Mouse (Mus musculus) cerebellum, adult 9-10 months (tissue): Measurements from ENCODE around the gene Arl2.
"Not testable (repeated sequence)": the region's sequence is repeated elsewhere in the genome, so short reads cannot be mapped to it uniquely, and the experiment has no call there.

Experiments used
- DNase-seq: peaks from one replicate; pipeline ENCODE4 v3.0.0; 2022

Arl2 gene

DNA sequence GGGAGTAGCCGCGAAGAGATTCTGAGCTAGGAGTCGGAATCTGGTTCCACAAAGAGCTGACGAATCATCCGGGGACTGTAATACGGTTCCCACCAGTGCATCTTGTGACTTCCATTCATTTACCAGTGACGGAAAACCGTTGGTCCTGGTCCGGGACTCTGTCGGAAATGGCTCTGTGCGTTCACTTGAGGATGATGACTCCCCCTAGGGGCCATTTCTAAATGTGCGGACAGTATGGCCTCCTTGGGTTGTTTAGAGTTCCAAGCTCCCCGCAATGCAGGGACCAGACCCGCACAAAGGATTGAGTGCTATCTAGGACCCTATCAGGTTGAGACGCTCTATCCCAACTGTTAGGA is at the start of gene Arl2:
Arl2 (minus strand) TSS at position 155 of the 356 bp plus-strand sequence.
- DNase-seq = peak; percentile 93

DNA sequence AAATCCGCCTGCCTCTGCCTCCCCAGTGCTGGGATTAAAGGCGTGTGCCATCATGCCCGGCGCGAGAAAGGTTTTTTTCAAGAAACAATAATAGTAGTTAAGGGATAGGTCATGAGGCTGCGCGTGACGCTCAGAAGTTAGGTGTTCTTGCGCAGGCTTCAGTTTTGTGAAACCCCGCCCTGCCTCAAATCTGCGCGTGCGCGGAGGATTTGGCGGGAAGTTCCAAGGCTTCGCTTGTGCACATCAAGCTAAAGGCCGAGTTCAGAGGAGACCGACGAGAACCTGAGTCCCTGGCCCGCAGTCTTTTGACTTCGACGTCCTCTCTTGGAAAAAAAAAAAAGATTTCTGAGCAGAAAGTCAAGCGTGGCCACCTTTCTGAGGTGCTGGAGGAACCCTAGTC is 42.8 kb upstream of the Arl2 start, which contains the start of gene Majin:
Majin (plus strand) TSS at position 258 of the 400 bp plus-strand sequence.
- DNase-seq = no peak

DNA sequence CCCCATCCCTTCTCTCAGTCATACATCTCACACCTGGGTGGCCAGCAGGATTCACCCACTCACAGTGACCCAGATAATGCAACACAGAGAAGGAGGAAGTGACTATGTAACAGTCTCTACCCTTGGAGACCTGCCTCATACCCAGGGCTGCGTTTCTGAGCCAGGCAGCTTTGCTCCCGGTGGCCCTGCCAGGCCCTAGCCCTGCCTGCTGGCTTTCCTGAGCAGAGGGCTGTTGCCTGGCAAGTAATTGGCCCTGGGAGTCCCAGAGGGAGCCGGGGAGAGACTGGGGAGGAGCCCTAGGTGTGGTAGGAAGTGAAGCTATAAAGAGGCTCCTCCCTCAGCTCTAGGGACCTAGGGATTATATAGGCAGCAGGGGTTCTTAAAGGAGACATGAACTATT is 41.2 kb upstream of the Arl2 start:
- DNase-seq = peak; percentile 67

DNA sequence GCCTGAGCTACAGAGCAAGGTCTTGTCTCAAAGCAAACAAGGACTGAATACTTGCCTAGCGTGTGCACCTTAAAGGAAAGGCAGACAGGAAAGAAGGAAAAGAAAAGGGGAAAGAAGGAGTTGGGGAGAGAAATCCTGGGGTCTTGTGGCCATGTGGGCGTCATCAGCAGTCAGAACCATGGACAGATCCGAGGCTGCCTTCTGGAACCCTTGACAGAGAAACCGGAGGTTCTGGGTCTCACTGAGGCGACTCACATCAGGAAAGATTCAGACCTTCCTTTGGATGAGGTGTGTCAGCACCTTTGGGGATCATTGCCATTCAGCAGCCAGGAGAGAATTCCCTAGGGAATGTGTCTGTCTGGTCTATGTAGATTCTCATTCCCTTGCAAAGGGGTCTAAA is 40.3 kb upstream of the Arl2 start:
- DNase-seq = no peak

DNA sequence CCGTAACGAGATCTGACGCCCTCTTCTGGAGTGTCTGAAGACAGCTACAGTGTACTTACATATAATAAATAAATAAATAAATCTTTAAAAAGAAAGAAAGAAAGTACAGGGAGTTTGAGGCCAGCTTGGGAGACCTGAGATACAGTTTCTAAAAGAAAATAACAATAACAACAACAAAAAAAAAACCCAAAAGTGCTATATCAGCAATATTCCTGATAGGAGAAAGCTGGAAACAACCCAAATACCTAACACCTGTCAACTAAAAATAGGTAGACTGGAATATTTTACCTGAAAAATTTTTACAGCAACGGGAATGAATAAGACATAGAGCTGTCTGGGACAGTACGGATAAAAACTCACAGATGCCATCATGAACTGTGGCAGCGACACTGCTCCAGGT is 37.4 kb upstream of the Arl2 start:
- no peak for DNase-seq

DNA sequence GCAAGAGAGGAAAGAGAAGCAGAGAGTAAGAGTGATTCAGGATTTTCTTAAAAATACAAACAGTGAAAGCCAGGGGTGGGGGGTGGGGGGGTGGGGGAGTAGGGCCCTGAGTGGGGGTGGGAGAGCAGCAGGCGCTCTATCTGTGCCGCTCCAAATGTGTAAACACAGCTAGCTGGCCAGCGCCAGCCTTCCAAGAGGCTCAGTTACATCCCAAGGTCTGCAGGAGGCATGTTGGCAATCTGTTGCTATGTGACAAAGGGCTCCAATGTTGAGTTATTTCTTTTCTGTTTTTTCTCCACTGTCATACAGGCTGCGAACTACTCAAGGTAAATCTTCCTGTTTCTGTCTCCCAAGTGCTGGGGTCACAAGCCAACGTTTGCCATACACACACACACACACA is 33.4 kb upstream of the Arl2 start:
- peak; percentile 30 for DNase-seq

DNA sequence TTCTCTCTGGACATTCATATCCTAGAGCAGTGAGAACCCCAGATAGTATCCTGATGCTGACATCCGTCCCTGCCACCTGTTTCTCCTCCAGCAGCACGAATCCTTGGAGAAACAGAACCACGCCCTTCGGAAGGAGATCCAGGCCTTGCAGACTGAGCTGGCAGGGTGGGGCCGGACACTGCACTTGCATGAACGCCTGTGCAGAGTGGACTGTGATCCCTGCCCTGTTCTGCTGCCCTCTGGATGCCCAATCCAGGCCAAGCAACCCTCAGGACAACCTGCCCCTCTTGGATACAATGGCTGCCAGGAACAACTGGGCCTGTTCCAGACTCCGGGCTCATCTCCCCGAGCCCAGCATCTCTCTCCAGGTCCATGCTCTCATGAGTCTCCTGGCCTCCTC is 29.9 kb upstream of the Arl2 start:
- DNase-seq = no peak

DNA sequence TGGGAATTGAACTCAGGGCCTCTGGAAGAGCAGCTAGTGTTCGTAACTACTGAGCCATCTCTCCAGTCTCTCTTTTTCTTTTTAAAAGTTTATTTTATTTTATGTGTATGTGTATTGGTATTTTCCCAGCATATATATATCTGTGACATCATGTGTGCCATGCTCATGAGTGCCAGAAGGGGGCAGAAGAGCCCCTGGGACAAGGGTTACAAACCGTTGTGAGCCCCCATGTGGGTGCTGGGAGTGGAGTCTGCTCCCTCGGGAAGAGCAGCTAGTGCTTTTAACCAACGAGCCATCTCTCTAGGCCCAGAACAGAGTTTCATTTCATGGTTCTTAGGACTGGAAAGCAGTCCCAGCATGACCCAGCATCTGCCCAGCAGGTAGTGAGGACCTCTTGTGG is 25.4 kb upstream of the Arl2 start:
- no peak for DNase-seq

DNA sequence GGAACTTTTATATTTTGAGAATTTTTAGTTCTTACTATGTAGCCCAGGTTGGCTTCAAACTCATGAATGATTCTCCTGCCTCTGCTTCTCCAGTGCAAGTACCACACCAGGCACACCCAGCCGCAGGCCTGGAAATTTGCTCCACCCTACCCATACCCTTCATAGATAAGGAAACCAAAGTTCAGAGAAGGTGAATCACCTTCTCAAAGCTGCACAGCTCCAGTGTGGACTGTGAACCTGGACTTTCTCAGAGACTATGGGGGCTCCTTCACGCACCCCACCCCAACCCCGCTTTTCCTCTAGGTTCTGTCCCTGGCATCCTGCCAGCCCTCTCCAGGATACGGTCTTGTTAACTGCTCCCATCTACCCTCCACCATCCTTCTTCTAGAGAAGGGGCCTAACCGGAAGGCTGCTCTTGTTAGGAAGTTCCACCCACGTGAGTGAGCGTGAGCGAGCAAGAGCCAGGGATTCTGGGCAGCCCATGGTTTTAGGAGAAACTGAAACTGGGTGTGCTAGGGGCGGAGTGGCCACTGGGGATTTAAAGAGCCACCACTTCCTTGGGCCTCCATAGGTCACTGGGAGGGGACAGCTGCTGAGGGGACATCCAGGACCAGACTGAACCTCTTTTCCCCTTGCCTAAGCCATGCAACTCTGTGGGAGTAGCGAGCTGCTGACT is 22.7 kb upstream of the Arl2 start:
- DNase-seq = no peak

DNA sequence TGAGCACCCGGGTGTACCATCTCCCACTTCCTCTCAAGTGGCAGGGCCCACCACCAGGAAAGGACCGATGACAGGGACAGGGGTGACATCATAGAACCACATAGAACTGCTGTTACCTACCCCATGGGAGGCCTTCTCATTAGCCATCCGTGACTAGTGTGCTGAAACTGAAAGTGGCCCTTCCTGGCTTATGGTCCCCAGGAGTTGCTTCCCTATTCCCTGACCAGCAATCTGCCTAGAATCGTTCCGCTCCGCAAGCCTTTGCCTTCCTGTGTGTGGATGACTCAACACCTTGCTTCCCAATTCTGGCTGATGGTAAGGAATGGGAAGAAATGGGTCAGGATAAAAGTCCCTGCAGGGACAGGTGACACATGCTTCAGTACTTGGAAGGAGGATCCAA is 15.9 kb upstream of the Arl2 start:
- DNase-seq = no peak

DNA sequence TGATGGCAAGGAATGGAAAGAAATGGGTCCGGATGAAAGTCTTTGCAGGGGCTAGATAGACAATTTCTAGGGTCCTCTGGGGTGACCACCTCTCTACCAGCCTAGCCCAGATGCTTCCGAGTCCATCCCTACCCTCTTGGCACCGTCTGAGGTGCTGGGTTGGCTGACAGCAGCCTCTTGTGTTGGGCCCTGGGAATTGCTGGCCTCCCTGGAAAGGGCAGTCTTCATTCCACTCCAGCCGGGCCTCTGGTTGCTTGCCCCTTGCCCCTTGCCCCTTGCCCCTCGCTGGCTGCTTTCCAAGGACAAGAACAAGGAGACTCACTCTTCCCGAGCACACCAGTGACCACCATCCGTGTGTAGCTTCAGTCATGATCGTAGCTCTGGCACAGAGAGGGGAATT is 15.0 kb upstream of the Arl2 start:
- no peak for DNase-seq

DNA sequence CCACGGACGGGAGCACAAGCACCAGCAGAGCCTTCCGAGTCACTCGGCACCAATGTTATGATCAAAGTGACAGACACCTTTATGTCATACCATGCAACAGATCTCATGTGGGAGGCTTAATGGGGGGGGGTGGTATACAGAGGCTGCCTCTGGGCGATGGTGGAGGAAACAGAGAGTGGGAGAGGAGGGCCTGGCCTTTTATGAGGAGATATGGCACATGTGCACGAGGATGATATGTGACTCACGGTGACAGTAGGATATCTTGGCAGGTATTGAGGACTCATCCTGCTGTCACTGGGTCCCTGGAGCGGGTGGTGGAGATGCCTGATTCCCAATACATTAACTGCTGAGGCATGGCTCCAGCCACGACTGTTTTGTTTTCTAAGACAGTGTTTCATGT is 13.8 kb upstream of the Arl2 start:
- DNase-seq = no peak

DNA sequence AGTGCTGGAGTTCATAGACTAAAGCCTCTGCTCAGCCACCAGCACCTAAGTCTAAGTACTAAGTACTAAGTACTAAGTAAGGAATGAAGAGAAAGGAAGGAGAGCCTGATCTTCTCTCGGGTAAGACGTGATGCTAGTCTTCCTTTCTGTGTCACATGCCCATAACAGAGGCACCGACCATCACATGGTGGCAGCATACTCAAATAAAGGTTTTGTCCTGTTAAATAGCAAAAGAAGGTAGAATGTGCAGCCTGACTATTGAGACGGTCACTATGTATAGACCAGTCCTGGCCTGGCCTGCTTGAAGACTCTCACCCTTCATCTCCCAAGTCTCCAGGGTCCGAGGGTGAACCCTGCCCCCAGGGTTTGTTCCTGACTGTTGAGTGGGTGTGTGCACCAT is 3.5 kb upstream of the Arl2 start:
- DNase-seq = no peak

DNA sequence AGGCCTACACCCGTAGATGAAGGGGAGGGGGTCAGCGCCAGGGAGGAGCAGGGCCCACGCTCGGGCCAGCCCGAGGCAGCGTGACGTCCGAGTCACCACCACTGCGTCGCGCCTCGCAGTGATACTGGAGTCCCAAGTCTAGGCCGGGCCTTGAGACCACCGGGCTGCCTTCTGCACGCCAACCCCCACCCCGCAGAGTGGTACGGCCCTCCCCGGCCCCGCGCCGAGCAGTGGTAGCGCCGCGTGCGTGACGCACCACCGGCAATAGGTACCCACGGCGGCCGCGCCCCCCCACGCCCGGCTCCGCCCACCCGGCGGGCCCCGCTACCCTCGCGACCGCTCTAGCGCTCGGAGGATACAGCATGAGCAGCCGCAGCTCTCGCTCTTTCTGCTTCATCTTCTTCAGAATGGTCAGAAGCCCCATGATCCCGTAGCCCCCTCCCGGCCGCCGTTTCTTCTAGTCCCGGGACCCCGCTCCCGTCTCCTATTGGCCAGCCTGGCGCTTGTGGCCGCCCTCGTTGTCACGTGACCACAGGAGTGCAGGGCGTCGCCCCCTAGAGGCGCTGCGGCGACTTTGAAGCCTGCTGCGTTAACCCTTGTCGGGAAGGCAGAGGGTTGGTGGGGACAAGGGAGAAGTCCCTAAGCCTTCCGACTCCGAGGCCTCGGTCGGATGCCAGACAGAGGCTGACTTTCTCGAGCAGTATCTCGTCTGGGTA is 512 bp downstream of the Arl2 start, which contains the start of gene Batf2:
Batf2 (plus strand) TSS at position 306 of the 716 bp plus-strand sequence.
- DNase-seq = peak; percentile 94

DNA sequence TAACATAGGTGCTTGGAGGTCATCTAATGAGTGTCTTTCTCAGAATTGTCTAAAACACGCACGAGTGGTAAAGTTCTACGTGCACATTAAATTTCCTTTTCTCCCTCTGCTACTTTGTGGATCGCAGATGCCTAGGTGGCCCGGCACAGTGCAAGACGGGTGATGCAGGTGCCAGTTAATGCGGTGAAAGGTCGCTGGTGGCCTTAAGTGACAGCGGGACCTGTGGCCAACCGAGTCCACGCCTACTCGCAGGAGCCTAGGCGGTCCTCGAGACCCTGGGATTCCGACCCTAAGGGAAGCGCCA is 1.0 kb downstream of the Arl2 start:
- no peak for DNase-seq

DNA sequence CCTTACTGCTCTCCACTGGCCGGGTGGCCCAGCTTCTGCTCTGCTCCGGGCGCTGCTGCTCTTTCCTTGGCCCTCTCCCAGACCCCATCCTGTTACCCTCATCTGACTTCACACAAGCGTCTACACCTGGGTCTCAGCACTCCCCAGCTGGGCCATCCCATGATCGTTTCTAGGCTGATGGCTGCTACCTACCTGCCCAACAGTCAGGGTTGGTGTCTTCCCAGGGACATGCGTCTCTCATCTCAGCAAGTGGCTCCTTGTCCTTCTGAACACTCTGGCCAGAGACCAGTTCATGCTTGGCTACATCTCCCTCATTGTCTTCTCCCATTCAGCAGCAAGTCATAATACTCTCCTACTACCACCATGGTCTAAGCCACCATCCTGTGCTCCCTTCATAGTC is 1.6 kb downstream of the Arl2 start:
- DNase-seq = no peak

DNA sequence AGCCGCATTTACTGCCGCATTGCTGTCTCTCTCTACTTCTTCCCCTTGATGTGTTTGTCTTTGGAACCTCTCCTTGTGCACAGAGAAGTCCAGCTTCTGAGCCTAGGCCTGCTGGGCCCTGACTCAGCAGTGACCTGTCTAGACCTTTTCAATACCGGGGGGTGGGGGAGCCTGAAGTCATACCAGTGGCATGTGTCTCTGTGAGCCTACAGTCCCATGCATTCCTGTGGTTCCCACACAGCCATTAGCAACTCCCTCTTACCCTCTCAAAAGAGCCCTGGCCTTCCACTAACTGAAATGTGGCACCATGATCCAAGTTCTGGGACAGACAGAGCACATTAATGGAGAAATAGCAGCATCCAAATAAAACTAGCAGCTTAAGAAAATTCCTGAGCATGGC is 5.0 kb downstream of the Arl2 start:
- no peak for DNase-seq

DNA sequence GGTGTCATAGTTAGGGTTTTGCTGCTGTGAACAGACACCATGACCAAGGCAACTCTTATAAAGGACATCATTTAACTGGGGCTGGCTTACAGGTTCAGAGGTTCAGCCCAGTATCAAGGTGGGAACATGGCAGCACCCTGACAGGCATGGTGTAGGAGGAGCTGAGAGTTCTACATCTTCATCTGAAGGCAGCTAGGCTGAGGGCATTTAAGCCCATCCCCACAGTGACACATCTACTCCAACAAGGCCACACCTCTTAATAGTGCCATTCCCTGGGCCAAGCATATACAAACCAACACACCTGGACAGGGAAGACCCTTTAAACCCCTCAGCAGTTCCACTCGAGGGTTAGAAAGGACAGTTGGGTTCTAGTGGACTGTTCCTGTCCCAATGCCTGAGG is 8.2 kb downstream of the Arl2 start:
- not testable (repeated sequence) for DNase-seq

DNA sequence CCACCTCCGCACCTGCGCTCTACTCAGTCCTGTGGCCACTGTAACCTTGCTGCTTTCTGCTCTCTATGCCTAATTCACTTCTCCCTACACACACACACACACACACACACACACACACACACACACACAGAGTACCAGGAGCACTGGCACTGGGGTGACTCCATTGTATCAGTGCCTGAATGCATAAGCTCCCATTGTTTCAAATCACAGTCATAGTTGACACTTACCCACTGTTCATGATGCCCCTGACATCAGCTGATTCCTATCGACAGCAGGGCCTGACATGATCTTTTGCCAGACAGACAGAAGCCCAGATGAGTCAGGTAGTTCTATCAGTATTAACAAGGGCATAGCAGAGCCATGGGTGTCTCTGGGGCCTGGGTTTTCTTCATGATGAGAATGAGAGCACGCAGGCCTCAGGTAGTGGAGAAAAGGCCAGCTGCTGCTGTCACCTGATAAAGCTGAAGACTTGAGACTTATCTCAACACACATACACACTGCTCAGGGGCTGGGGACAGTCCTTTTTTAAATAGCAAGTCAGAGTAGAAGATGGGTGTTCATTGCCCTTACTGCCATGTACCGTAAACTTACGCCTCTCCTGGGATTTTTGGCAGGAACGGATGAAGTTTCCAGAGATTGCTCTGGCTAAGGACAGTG is 9.0 kb downstream of the Arl2 start:
- DNase-seq = no peak

DNA sequence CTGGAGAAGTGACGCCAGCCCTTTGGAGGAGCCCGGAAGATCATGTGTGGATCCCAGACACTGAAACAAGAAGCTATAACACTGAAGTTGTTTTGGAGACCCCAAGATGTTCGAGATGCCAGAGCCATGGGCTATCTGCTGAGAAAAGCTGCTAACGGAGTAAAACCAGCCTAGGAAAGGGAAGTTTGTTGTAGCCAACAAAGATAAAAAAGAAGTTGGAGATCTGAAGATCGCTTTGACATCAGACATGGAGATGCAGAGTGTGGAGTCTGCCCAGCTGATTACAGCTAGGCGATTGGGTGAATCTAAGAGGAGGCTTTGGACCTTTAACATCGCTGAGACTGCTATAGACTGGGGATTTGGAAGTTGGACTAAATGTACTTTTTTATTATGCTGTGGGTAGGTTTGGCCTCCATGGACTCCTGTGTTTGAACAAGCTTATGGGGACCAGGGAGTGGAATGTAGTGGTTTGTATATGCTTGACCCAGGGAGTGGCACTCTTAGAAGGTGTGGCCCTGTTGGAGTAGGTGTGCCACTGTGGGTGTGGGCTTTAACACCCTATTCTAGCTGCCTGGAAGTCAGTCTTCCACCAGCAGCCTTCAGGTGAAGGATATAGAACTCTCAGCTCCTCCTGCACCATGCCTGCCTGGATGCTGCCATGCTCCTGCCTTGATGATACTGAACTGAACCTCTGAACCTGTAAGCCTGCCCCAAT is 10.8 kb downstream of the Arl2 start:
- DNase-seq = not testable (repeated sequence)

DNA sequence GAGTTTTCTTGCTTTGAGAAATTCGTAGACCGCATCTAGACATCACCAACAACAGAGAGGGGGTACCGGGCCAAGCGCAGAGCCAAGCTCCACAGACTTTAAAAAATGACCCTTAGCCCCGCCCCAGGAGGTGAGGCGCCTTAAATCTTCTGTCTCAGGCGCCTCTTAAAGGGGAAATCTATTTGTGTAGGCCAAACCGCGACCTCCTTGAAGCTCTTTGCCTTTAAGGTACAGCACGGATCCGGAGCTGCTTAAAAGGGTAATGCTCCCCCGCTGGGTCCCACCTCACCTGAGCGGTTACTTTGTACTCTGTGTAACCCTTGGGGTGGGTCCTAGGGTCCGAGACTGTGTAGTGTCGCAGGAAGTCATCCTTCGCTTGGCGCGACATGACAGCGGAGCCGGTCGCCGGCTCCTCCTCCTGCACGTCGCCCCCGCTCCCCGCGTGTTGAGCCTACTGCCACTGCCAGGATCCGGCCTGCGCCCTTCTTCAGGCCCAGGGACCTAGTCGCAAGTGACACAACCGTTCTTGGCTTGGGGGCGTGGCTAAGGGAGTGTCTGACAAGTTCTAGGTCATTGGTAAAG is 13.5 kb downstream of the Arl2 start, which contains the start of gene Snx15:
Snx15 (minus strand) TSS at position 545 of the 582 bp plus-strand sequence.
- peak; percentile 98 for DNase-seq

DNA sequence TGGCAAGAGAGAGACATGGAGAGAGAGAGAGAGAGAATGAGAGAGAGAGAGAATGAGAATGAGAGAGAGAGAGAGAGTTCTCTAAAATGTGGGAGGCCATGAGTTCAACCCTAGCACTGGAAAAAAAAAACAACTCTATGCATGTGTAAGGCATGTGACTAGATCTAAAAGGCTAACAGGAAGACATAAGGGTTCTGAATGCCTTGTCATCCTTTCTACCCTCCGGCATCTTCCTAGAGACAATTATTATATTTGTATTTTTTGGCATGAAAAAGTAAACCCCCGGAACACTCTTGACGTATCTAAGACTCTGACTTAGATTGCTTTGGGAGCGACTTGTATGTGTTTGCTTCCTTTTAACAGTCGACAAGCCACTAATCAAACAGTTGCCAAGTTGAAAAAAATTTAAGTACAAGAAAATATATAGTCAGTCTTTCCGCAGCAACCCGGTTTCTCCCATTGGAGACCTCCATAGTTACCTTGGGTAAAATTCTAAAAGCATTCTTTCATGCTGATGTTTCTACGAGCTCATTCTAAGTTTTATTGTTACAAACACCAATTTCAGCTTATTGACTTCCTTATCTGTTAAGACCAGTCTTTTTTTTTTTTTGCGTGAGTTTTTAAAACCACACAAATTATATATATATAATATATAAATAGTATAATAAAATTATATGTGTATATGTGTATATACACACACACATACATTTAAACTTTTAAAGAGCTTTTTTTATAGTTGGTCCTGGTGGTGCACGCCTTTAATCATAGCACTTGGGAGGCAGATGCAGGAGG is 14.4 kb downstream of the Arl2 start:
- DNase-seq = no peak
